Mouse (Mus musculus): Measurements from ENCODE around the gene Mrps21.
A peak's percentile ranks its signal among the peaks of the same experiment; 100 is the strongest.

- TF ChIP-seq CTCF (IDR thresholded peaks at IDR 0.05) (no peak), POLR2A (IDR thresholded peaks at IDR 0.05; ENCODE audit: insufficient read depth, low read depth, low read length) (peak; percentile 26; the same call in 1 of the 2 replicates), EP300 (IDR thresholded peaks at IDR 0.05; ENCODE audit: insufficient read depth, low read depth, low read length) (no peak)
These were observed 34.0 kb upstream of the Mrps21 start for GRCm38 (mm10) chr3:95905146-95905939.

Measured in heart, adult 2 months (tissue).